Mouse (Mus musculus) left cerebral cortex, postnatal 4 days (tissue): ENCODE measurements around the gene Rnf216. TPM values are rescaled to one million over a fixed set of nuclear protein-coding genes. Genes with fewer than 3 reads are reported as not detected.

Source experiments
- DNase-seq: peaks from one replicate; pipeline ENCODE4 v3.0.0-alpha.2; 2022
- intact Hi-C: fragments of 180-260 bp; cut with DNase I; formaldehyde crosslinking; loops from one replicate; pipeline ENCODE4 v1.15.1; 2025
- total RNA-seq, 2 experiments: library from RNA; stranded (reverse); gene quantifications; 2 replicates each; pipeline ENCODE4 v1.2.3; 2021

The Rnf216 gene
- total RNA-seq, 2 experiments from 2014 or later, result 41.9 to 42.5 TPM

GRCm38 (mm10) chr5:143055501-143056125 lies 57.2 kb downstream of the Rnf216 start:
- no peak for DNase-seq
- intact Hi-C loops, result no loop called here

- intact Hi-C loops, result no loop called here
Measured at GRCm38 (mm10) chr5:143054703-143055102, 58.1 kb downstream of the Rnf216 start.

GRCm38 (mm10) chr5:143053132-143053972 lies 59.4 kb downstream of the Rnf216 start:
- intact Hi-C loops, result no loop called here
- DNase-seq, result no peak

More at GRCm38 (mm10) chr5:143054703-143055102, 58.1 kb downstream of the Rnf216 start:
- DNase-seq, result no peak

GRCm38 (mm10) chr5:143052677-143053076 lies 60.1 kb downstream of the Rnf216 start:
- intact Hi-C loops, result no loop called here
- DNase-seq, result no peak

- intact Hi-C loops, result no loop called here
- DNase-seq, result no peak
Measured at GRCm38 (mm10) chr5:143051851-143052250, 60.9 kb downstream of the Rnf216 start.

GRCm38 (mm10) chr5:143050273-143050672 lies 62.5 kb downstream of the Rnf216 start:
- DNase-seq, result no peak
- intact Hi-C loops, result no loop called here

GRCm38 (mm10) chr5:143049746-143050145 lies 63.0 kb downstream of the Rnf216 start:
- intact Hi-C loops, result no loop called here
- DNase-seq, result no peak

- intact Hi-C loops, result no loop called here
- DNase-seq, result no peak
Measured at GRCm38 (mm10) chr5:143049013-143049385, 63.8 kb downstream of the Rnf216 start.

- intact Hi-C loops, result no loop called here
- DNase-seq, result no peak
Measured at GRCm38 (mm10) chr5:143048232-143049012, 64.4 kb downstream of the Rnf216 start.

- intact Hi-C loops, result no loop called here
- no peak for DNase-seq
Measured at GRCm38 (mm10) chr5:143047586-143047985, 65.2 kb downstream of the Rnf216 start.

- intact Hi-C loops, result loop anchor here (5.0 kb wide), 1 partner anchor 102 kb away; no protein-coding TSS in a partner anchor
- no peak for DNase-seq
Measured at GRCm38 (mm10) chr5:143043902-143044301, 68.9 kb downstream of the Rnf216 start.

GRCm38 (mm10) chr5:143043285-143043684 lies 69.5 kb downstream of the Rnf216 start:
- no peak for DNase-seq
- intact Hi-C loops, result loop anchor here (5.0 kb wide), 1 partner anchor 101 kb away; no protein-coding TSS in a partner anchor

GRCm38 (mm10) chr5:143038794-143039193 lies 74.0 kb downstream of the Rnf216 start:
- intact Hi-C loops, result loop anchor here (10.0 kb wide), 1 partner anchor 164 kb away; no protein-coding TSS in a partner anchor
- no peak for DNase-seq

GRCm38 (mm10) chr5:143037201-143037600 lies 75.6 kb downstream of the Rnf216 start:
- intact Hi-C loops, result loop anchor here (10.0 kb wide), 1 partner anchor 162 kb away; no protein-coding TSS in a partner anchor
- DNase-seq, result no peak

- intact Hi-C loops, result loop anchor here (10.0 kb wide), 1 partner anchor 161 kb away; no protein-coding TSS in a partner anchor
- DNase-seq, result no peak
Measured at GRCm38 (mm10) chr5:143036052-143036451, 76.7 kb downstream of the Rnf216 start.

GRCm38 (mm10) chr5:143035271-143035670 lies 77.5 kb downstream of the Rnf216 start:
- intact Hi-C loops, result loop anchor here (10.0 kb wide), 1 partner anchor 160 kb away; no protein-coding TSS in a partner anchor
- DNase-seq, result no peak

GRCm38 (mm10) chr5:143034108-143034507 lies 78.7 kb downstream of the Rnf216 start:
- intact Hi-C loops, result loop anchor here (10.0 kb wide), 1 partner anchor 159 kb away; no protein-coding TSS in a partner anchor

GRCm38 (mm10) chr5:143033277-143033676 lies 79.5 kb downstream of the Rnf216 start:
- intact Hi-C loops, result loop anchor here (10.0 kb wide), 1 partner anchor 158 kb away; no protein-coding TSS in a partner anchor

More at GRCm38 (mm10) chr5:143034108-143034507, 78.7 kb downstream of the Rnf216 start:
- no peak for DNase-seq

GRCm38 (mm10) chr5:143032639-143033146 lies 80.1 kb downstream of the Rnf216 start:
- no peak for DNase-seq
- intact Hi-C loops, result loop anchor here (10.0 kb wide), 1 partner anchor 158 kb away; no protein-coding TSS in a partner anchor

More at GRCm38 (mm10) chr5:143033277-143033676, 79.5 kb downstream of the Rnf216 start:
- no peak for DNase-seq

- intact Hi-C loops, result loop anchor here (10.0 kb wide), 1 partner anchor 157 kb away; no protein-coding TSS in a partner anchor
- DNase-seq, result no peak
Measured at GRCm38 (mm10) chr5:143031681-143032080, 81.1 kb downstream of the Rnf216 start.
